Mouse (Mus musculus): Measurements from ENCODE around the gene Gm36079.
"Not testable (repeated sequence)": the region's sequence is repeated elsewhere in the genome, so short reads cannot be mapped to it uniquely, and the experiment has no call there.

Gm36079 gene

DNA sequence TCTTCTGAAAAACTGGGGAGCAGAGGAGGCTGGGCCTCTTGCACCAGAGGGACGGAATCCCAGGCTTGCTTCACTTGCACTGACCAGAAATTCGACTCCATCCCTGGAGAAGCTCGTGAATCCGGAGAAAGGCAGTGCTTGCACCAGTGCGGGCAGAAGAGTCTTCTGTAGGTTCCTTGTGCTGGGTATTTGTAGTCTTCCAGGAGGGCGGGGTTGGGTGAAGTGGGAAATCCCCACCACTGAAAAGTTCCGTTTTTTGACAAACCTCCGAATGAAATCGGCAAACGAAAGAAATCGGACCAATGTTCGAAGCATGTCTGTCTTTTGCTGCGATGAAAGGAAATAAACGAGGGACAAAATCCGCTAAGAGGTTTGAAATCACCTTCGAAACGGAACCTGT, at the start of gene Gm36079:
Gene Gm36079, minus strand, starts transcription at position 101 of the 400 bp plus-strand sequence.
- DNase-seq (ENCODE audit: inconsistent ontology term) = not testable (repeated sequence)

DNA sequence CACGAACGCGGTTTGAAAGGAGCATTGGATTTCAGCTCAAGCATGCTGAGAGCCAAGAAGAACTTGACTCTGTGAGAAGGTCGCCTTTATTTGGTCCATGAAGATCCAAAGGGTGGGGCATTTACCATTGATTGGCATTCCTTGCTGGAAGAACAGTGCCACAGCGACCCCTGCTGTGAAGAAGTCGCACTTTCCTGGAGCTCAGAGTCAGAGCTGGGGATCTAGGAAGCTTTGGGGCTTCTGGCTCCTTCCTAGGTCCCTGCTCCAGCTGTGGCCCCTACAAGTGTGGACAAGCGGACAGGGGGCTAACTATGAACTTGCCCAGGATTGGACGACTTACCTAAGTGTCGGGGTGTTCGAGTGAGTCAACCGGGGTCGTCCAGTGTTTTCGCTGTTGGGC, 44.1 kb upstream of the Gm36079 start:
- DNase-seq (ENCODE audit: inconsistent ontology term) = not testable (repeated sequence)

DNA sequence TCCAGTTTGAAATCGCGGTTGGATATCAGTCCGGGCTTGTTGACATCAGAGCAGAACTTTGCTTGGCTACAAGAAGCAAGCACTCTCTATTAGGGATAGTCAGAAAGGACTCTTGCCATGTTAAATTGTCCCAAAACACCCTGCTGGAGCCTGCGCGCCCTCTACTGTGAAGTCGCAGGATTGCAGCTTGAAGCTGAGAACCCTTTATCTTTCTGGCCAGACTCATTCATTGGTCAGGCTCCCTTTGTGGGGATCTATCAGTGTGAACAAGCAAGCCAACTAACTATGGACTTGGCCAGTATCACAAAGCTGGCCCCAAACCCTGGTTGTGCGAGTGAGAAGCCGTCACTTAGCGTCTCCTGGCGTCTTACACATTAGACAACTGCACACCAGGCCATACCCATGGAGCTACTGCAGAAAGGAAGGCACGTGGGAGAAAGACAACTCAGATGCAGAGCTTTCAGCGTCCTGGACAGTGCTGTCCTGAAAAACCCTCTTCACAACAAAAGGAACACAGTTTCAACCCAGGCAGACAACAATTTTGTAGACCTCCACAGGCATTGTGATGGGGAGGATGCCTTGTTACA, 43.3 kb upstream of the Gm36079 start:
- not testable (repeated sequence) for DNase-seq (ENCODE audit: inconsistent ontology term)

DNA sequence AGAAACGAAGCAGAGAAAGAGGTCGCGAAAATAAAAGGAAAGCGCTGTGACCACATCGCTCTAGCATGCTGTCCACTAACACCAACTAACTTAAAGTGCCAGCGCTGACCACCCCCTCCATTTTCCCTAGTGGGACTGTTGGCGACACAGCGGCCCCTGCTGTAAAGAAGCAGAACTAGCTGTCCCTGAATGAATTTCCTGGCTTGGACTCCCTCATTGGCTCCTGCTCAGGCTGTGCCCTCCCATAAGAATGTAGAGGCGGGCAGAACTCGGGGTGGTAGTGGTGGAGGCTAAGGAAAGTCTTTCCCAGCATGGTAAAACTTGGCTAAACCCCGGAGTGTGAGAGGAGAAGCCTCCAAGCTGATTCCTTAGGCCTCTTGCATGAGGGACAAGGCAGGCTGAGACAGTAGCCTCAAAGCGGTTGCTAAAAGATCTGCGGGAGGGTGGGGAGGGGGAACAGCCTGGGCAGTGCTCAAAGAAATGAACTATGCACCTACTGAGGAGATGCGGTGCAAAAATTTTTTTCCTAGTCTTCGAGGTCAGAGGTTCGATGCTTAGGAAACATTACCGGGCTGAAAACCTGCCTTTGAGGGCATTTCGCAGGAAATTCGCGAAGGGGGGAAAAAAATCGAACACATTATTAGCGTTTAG, 36.8 kb upstream of the Gm36079 start:
- not testable (repeated sequence) for DNase-seq (ENCODE audit: inconsistent ontology term)

DNA sequence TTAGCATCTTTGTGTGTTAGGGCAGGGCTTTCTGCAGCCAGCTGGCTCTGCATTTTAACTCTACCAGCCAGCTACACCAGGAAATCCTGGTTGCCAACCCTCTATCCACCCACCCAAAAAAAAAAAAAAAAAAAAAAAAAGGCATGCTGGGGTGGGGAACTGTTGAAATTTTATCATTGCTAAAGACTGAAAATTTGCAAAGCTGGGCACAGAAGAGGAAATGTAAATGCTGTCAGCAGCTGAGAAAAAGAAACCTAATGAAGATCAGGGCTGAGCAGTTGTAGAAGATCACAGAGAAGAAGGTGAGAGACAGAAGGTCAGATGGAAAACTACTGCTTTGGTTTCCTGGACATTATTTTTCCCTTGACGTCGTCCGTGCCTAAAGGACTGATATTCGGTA, 36.1 kb upstream of the Gm36079 start:
- DNase-seq (ENCODE audit: inconsistent ontology term) = not testable (repeated sequence)

DNA sequence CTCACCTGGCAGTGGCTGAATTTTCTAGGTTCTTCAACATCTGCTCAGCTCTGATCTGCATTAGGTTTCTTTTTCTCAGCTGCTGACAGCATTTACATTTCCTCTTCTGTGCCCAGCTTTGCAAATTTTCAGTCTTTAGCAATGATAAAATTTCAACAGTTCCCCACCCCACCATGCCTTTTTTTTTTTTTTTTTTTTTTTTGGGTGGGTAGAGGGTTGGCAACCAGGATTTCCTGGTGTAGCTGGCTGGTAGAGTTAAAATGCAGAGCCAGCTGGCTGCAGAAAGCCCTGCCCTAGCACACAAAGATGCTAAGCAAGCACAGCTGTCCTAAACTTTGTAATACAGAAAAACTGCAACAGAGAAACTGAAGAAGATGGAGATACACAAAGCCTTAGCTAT, 25.3 kb upstream of the Gm36079 start, which contains the start of gene Gm21188:
Gene Gm21188, minus strand, starts transcription at position 110 of the 400 bp plus-strand sequence.
- not testable (repeated sequence) for DNase-seq (ENCODE audit: inconsistent ontology term)

DNA sequence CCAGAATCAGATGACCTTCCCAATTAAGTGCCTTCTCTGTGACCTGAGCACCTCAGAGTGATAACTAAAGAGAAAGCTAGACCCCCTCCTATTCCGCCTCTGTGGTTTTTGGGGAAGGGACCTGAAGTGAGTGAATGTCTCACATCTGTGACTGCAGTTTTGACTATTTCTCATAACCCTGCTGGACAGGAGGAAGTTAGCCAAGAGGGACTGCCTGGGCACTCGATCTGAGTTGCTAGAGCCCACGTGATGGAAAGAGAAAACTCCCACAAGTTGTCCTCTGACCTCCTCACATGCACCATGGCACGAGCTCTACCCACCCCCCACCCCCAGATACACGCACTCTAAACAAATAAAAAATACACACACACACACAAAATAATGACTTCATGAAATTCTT, 21.8 kb upstream of the Gm36079 start:
- DNase-seq (ENCODE audit: inconsistent ontology term) = not testable (repeated sequence)

DNA sequence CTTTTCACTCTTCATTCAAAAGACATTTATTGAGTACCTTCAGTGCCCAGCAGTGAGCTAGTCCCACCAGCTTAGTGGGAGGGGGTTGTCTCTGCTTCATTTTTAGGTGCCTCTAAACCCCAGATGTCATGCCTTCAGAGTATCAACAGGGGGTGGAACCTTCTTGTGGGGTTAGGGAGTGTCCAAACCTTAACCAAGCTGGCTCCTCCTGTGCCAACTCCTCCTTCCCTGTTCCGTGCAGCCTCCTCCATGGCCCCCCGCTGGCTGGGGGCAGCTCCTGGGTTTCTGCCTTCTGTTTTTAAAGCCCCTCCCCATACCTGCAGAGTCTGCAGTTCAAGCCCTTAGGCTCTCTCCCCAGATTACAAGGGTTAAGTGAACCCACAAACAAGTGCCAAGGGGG, 21.4 kb upstream of the Gm36079 start:
- not testable (repeated sequence) for DNase-seq (ENCODE audit: inconsistent ontology term)

DNA sequence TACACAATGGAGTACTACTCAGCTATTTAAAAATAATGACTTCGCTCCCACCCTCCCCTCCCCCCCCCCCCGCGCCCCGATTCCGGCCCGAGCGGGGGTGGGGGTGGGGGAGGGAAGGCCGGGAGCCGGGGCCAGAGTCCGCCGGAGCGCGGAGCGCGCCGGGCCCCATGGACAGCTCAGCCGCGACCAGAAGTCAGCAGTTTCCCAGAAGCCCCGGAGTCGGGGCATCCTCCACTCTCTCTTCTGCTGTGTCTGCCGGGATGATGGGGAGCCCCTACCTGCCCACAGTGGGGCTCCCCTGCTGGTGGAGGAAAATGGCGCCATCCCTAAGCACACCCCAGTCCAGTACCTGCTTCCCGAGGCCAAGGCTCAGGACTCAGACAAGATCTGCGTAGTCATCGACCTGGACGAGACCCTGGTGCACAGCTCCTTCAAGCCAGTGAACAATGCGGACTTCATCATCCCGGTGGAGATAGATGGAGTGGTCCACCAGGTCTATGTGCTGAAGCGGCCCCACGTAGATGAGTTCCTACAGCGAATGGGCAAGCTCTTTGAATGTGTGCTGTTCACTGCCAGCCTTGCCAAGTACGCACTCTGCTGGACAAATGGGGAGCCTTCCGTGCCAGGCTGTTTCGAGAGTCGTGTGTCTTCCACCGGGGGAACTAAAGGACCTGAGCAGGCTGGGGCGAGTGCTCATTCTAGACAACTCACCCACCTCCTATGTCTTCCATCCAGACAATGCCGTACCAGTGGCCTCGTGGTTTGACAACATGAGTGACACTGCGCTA, 19.8 kb upstream of the Gm36079 start:
- not testable (repeated sequence) for DNase-seq (ENCODE audit: inconsistent ontology term)

DNA sequence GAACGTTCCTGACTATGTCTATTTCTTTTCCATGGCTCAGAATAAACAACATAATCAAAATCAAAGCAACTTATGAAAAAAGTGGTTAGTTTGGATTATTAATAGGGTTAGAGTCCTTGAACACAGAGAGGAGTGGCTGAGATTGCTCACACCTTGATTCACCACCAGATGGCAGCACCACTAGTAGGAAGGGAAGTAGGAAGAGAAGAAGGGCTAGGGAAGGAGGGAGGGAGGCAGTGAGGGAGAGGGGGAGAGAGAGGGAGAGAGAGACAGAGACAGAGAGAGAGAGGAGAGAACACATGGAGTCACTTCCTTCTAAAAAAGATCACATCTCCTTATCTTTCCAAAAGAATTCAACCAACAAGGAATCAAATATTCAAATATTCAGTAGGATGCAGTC, 14.3 kb upstream of the Gm36079 start:
- DNase-seq (ENCODE audit: inconsistent ontology term) = not testable (repeated sequence)

DNA sequence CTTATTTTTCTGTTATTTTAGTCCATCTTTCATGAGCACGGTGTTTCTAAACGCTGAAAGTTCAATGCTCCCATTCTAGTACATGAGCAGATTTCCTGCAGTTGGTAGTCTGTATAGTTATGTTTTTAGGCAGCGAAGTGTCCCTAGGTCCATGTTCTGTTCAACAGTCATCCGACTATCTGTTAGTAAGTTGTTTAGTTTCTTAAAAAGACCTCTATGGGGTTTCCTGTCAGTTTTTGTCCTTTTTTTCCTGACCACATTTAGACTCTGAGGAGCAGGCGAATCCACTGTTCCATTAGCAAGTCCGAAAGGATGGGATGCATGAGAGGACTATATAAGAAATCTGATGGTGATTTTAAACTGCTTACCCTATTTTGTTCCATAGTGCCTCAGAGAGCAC, 11.1 kb upstream of the Gm36079 start:
- DNase-seq (ENCODE audit: inconsistent ontology term) = not testable (repeated sequence)

DNA sequence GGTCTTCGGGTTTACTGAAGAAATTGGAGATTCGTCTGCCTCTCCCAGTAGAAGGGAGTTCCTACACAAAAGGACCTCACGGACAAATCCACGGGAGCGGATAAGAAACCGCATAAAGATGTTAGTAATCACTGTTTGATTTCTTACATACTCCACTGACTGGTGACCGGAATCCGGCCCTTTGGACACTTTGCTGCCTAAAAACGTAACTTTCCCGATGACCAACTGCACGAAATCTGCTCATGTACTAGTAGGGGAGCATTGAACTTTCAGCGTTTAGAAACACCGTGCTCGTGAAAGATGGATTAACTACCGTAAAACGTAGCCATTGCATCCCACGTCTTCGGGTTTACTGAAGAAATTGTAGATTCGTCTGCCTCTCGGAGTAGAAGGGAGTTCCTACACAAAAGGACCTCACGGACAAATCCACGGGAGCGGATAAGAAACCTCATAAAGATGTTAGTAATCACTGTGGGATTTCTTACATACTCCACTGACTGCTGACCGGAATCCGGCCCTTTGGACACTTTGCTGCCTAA, 9.8 kb upstream of the Gm36079 start:
- not testable (repeated sequence) for DNase-seq (ENCODE audit: inconsistent ontology term)

DNA sequence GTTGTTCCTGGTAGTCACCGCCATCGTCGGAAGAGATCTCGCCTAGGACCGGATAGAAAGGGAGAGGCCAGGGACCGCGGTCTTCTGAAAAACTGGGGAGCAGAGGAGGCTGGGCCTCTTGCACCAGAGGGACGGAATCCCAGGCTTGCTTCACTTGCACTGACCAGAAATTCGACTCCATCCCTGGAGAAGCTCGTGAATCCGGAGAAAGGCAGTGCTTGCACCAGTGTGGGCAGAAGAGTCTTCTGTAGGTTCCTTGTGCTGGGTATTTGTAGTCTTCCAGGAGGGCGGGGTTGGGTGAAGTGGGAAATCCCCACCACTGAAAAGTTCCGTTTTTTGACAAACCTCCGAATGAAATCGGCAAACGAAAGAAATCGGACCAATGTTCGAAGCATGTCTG, 8.3 kb upstream of the Gm36079 start:
- not testable (repeated sequence) for DNase-seq (ENCODE audit: inconsistent ontology term)

DNA sequence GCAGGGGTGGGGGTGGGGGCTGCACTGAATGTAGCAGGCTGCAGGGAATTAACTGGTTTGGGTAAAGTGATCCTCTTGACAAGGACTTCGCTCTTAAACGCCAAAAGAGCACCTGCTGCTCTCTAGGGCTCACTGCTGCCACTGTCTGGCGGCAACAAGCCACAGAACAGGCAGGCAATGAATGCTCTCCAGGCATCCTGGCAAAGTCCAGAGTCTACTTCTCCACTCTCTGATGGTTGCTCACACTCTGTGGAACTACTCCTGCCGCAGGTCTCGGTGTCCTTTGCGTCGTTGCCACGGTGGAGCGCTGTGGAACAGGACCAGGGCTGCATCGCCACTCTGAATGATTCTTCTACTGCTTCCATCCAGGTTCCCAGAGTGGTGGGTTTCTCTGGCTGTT, 7.8 kb upstream of the Gm36079 start:
- not testable (repeated sequence) for DNase-seq (ENCODE audit: inconsistent ontology term)

DNA sequence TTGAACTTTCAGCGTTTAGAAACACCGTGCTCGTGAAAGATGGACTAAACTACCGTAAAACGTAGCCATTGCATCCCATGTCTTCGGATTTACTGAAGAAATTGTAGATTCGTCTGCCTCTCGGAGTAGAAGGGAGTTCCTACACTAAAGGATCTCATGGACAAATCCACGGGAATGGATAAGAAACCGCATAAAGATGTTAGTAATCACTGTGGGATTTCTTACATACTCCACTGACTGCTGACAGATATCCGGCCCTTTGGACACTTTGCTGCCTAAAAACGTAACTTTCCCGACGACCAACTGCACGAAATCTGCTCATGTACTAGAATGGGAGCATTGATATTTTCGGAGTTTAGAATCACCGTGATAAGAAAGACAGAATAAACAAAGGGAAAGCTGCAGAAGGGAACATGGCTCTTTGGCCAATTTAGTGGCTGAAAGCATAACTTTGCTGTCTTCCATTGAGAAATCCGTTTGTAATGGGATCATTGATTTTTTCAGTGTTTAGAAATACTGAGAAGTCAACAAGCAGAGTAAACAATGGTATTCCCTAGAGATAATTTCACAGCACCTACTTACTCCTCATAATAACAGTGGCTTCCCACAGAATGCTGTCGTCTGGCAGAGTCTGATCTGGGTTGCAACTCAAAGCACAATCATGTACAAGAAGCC, 6.8 kb upstream of the Gm36079 start:
- DNase-seq (ENCODE audit: inconsistent ontology term) = not testable (repeated sequence)

DNA sequence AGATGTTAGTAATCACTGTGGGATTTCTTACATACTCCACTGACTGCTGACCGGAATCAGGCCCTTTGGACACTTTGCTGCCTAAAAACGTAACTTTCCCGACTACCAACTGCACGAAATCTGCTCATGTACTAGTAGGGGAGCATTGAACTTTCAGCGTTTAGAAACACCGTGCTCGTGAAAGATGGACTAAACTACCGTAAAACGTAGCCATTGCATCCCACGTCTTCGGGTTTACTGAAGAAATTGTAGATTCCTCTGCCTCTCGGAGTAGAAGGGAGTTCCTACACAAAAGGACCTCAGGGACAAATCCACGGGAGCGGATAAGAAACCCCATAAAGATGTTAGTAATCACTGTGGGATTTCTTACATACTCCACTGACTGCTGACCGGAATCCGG, 4.9 kb upstream of the Gm36079 start:
- DNase-seq (ENCODE audit: inconsistent ontology term) = not testable (repeated sequence)

DNA sequence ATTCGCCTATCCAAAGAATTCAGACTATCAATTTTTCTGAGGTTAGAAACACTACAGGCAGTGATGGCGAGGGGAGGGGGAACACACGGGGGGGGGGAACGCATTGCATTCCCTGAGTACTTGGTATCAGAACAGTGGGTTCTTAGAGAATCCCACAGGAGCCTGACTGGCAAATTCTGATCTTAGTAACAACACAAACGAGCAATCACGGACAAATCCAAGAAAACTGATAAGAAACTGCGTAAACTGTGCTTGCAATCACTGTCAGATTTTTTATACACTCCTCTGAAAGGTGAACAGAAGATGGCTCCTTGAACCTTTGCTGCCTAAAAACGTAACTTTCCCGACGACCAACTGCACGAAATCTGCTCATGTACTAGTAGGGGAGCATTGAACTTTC, 557 bp upstream of the Gm36079 start:
- not testable (repeated sequence) for DNase-seq (ENCODE audit: inconsistent ontology term)

DNA sequence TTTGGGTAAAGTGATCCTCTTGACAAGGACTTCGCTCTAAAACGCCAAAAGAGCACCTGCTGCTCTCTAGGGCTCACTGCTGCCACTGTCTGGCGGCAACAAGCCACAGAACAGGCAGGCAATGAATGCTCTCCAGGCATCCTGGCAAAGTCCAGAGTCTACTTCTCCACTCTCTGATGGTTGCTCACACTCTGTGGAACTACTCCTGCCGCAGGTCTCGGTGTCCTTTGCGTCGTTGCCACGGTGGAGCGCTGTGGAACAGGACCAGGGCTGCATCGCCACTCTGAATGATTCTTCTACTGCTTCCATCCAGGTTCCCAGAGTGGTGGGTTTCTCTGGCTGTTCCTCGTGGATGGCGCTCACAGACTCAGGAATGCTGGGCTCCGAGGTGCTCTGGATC, 438 bp downstream of the Gm36079 start:
- not testable (repeated sequence) for DNase-seq (ENCODE audit: inconsistent ontology term)

DNA sequence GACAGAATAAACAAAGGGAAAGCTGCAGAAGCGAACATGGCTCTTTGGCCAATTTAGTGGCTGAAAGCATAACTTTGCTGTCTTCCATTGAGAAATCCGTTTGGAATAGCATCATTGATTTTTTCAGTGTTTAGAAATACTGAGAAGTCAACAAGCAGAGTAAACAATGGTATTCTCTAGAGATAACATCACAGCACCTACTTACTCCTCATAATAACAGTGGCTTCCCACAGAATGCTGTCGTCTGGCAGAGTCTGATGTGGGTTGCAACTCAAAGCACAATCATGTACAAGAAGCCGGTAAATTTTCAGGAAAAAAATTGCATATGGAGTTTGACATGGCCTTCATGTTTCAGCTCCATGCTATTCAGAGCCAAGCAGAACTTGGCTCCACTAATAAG, 1.2 kb downstream of the Gm36079 start:
- not testable (repeated sequence) for DNase-seq (ENCODE audit: inconsistent ontology term)

DNA sequence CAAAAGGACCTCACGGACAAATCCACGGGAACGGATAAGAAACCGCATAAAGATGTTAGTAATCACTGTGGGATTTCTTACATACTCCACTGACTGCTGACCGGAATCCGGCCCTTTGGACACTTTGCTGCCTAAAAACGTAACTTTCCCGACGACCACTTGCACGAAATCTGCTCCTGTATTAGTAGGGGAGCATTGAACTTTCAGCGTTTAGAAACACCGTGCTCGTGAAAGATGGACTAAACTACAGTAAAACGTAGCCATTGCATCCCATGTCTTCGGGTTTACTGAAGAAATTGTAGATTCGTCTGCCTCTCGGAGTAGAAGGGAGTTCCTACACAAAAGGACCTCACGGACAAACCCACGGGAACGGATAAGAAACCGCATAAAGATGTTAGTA, 1.8 kb downstream of the Gm36079 start:
- DNase-seq (ENCODE audit: inconsistent ontology term) = not testable (repeated sequence)

DNA sequence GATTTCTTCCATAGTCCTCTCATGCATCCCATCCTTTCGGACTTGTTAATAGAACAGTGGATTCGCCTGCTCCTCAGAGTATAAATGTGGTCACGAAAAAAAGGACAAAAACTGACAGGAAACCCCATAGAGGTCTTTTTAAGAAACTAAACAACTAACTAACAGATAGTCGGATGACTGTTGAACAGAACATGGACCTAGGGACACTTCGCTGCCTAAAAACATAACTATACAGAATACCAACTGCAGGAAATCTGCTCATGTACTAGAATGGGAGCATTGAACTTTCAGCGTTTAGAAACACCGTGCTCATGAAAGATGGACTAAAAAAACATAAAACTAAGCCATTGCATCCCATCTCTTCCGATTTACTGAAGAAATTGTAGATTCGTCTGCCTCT, 2.2 kb downstream of the Gm36079 start:
- not testable (repeated sequence) for DNase-seq (ENCODE audit: inconsistent ontology term)

DNA sequence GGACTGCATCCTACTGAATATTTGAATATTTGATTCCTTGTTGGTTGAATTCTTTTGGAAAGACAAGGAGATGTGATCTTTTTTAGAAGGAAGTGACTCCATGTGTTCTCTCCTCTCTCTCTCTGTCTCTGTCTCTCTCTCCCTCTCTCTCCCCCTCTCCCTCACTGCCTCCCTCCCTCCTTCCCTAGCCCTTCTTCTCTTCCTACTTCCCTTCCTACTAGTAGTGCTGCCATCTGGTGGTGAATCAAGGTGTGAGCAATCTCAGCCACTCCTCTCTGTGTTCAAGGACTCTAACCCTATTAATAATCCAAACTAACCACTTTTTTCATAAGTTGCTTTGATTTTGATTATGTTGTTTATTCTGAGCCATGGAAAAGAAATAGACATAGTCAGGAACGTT, 5.3 kb downstream of the Gm36079 start:
- not testable (repeated sequence) for DNase-seq (ENCODE audit: inconsistent ontology term)

All from Muller cell, postnatal 12 days (primary cell).